ENCODE assay signal across 15 mouse cellular contexts in the genomic region with DNA sequence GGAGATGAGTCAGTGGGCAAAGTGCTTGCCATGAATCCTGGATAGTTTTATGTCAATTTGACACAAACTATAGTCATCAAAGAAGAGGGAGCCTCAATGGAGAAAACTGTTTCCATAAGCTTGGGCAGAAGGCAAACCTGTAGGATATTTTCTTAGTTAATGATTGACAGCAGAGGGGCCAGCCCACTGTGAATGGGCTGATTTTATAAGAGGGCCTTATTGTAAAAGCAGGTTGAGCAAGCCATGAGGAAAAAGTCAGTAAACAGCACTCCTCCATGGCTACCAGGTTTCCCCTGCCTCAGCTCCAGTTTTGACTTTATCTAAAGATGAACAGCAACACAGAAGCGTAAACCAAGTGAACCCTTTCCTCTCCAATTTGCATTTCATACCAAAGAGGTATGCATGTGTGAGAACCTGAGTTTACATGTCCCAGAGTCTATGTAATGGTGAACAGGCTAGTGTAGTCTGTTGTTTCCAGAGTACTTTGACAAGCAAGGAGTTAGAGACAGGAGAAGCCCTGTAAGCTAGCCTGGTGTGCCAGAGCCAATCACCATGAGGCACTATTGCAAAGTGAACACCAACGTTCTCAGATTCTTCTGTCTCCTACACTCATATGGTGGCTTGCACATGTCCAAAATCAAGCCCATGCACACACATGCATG. TPM values are rescaled to one million over a fixed set of nuclear protein-coding genes. Genes with fewer than 3 reads are reported as not detected.
"Had no signal": no experiment of that assay in that cellular context is flagged by ENCODE, and none has a peak within 500 bp of the region (broad histone marks: within the 10 kb centered on the region; RNA-seq: fewer than 3 reads in every experiment).

No protein-coding gene starts in this region.

- H3K4me3 ChIP-seq: hindbrain, embryonic 15.5 days; layer of hippocampus, adult 2 months; limb, embryonic 10.5 days; megakaryocyte, embryonic 14.5 days; midbrain, embryonic 15.5 days; neural tube, embryonic 12.5 days had no signal

- H3K4me1 ChIP-seq: hindbrain, embryonic 15.5 days; limb, embryonic 10.5 days; megakaryocyte, embryonic 14.5 days; midbrain, embryonic 15.5 days; neural tube, embryonic 12.5 days had no signal

- H3K27ac ChIP-seq: hindbrain, embryonic 15.5 days; layer of hippocampus, adult 2 months; limb, embryonic 10.5 days; liver, embryonic 14.5 days; macrophage; midbrain, embryonic 15.5 days; neural tube, embryonic 12.5 days had no signal

- H3K4me2 ChIP-seq: hindbrain, embryonic 15.5 days; midbrain, embryonic 11.5 days; midbrain, embryonic 15.5 days; neural tube, embryonic 12.5 days had no signal

- H3K9me3 ChIP-seq: hindbrain, embryonic 15.5 days; limb, embryonic 10.5 days; midbrain, embryonic 15.5 days; neural tube, embryonic 12.5 days had no signal

- H3K9ac ChIP-seq: hindbrain, embryonic 15.5 days; liver, embryonic 14.5 days; midbrain, embryonic 15.5 days; neural tube, embryonic 12.5 days had no signal

- H3K36me3 ChIP-seq: hindbrain, embryonic 15.5 days; limb, embryonic 10.5 days; midbrain, embryonic 15.5 days; neural tube, embryonic 12.5 days had no signal

- DNase-seq: kidney, adult 9 months; kidney, postnatal 36 days; lung, postnatal 14 days; right cerebral cortex, postnatal 4 days; spleen, adult 18-20 months; thymus, postnatal 4 days had no signal

- ATAC-seq: midbrain, embryonic 15.5 days had no signal

- H3K27me3 ChIP-seq: hindbrain, embryonic 15.5 days; megakaryocyte, embryonic 14.5 days; midbrain, embryonic 15.5 days; neural tube, embryonic 12.5 days had no signal

RNA-seq across cellular contexts. Expression of gene Lin7a, which starts 29.2 kb away (rescaled TPM):
- polyA plus RNA-seq: macrophage had no signal
